Mouse (Mus musculus) forelimb bud, embryonic 11.5 days (tissue): ENCODE results near the gene Zfp668.
"Not testable (repeated sequence)": the region's sequence is repeated elsewhere in the genome, so short reads cannot be mapped to it uniquely, and the experiment has no call there.

Source experiments
- DNase-seq: peaks from one replicate; pipeline ENCODE4 v3.0.0-alpha.2; 2012; ENCODE audit warnings: low read depth, low spot score

The Zfp668 gene

GRCm38 (mm10) chr7:127876467-127877348, at the start of gene Zfp668:
Zfp668 (minus strand) TSS chr7:127876828.
- peak; percentile 94 for DNase-seq

GRCm38 (mm10) chr7:127926066-127926465, 49.4 kb upstream of the Zfp668 start:
- no peak for DNase-seq

GRCm38 (mm10) chr7:127925252-127925651, 48.6 kb upstream of the Zfp668 start:
- DNase-seq = no peak

GRCm38 (mm10) chr7:127923714-127924113, 47.1 kb upstream of the Zfp668 start:
- DNase-seq = no peak

GRCm38 (mm10) chr7:127922451-127923275, 46.0 kb upstream of the Zfp668 start:
- DNase-seq = no peak

GRCm38 (mm10) chr7:127921516-127921915, 44.9 kb upstream of the Zfp668 start:
- no peak for DNase-seq

- DNase-seq = no peak
Observed at GRCm38 (mm10) chr7:127919290-127919689, 42.7 kb upstream of the Zfp668 start.

GRCm38 (mm10) chr7:127918203-127918602, 41.6 kb upstream of the Zfp668 start:
- DNase-seq = no peak

GRCm38 (mm10) chr7:127915293-127915692, 38.7 kb upstream of the Zfp668 start:
- DNase-seq = no peak

GRCm38 (mm10) chr7:127912938-127913337, 36.3 kb upstream of the Zfp668 start:
- DNase-seq = no peak

- DNase-seq = peak; percentile 92
Observed at GRCm38 (mm10) chr7:127912190-127912871, 35.7 kb upstream of the Zfp668 start, which contains the start of gene Kat8. Kat8 (plus strand) TSS chr7:127912516.

GRCm38 (mm10) chr7:127908656-127909055, 32.0 kb upstream of the Zfp668 start:
- no peak for DNase-seq

- no peak for DNase-seq
Observed at GRCm38 (mm10) chr7:127907939-127908338, 31.3 kb upstream of the Zfp668 start.

GRCm38 (mm10) chr7:127903971-127904796, 27.6 kb upstream of the Zfp668 start, which contains the start of gene Bckdk:
Bckdk (plus strand) TSS chr7:127904082.
- DNase-seq = peak; percentile 83

GRCm38 (mm10) chr7:127901772-127902171, 25.1 kb upstream of the Zfp668 start:
- DNase-seq = no peak

GRCm38 (mm10) chr7:127899997-127900396, 23.4 kb upstream of the Zfp668 start:
- no peak for DNase-seq

- DNase-seq = no peak
Observed at GRCm38 (mm10) chr7:127898179-127898956, 21.7 kb upstream of the Zfp668 start.

GRCm38 (mm10) chr7:127897542-127897941, 20.9 kb upstream of the Zfp668 start:
- DNase-seq = no peak

GRCm38 (mm10) chr7:127896384-127896783, 19.8 kb upstream of the Zfp668 start:
- DNase-seq = peak; percentile 29

- DNase-seq = not testable (repeated sequence)
Observed at GRCm38 (mm10) chr7:127895891-127896290, 19.3 kb upstream of the Zfp668 start.
